Mouse (Mus musculus): ENCODE data around the gene Fam161a. TPM values are rescaled to one million over a fixed set of nuclear protein-coding genes. Genes with fewer than 3 reads are reported as not detected.

Fam161a gene
- polyA plus RNA-seq (2011; ENCODE audit: insufficient read length, low read depth, missing spikeins) = 3.0 and 4.2 TPM in 2 replicates

GRCm38 (mm10) chr11:23007481-23008180, at the start of gene Fam161a:
Gene Fam161a (plus strand): TSS chr11:23007531.
- Histone ChIP-seq H3K4me1 (ENCODE audit: control insufficient read depth, insufficient read depth, low read length) (no peaks in the 10 kb centered on the region; the same call in 1 of the 2 replicates), H3K4me3 (ENCODE audit: insufficient read depth, low read length) (peak within 1 kb of the TSS; percentile 77), H3K27ac (ENCODE audit: insufficient read depth, low read length) (peak within 1 kb of the TSS; percentile 82)
- TF ChIP-seq POLR2A (IDR thresholded peaks at IDR 0.05; ENCODE audit: low read depth, low read length) (peak; percentile 65; the same call in 1 of the 2 replicates), CTCF (IDR thresholded peaks at IDR 0.05; ENCODE audit: borderline replicate concordance, insufficient read depth, low read length) (no peak)

- no peak overlapping the region for H3K4me3 ChIP-seq (ENCODE audit: insufficient read depth, low read length)
- no peak overlapping the region for H3K27ac ChIP-seq (ENCODE audit: insufficient read depth, low read length)
- H3K4me1 ChIP-seq (ENCODE audit: control insufficient read depth, insufficient read depth, low read length) = no peaks in the 10 kb centered on the region
- TF ChIP-seq POLR2A (IDR thresholded peaks at IDR 0.05; ENCODE audit: low read depth, low read length) (no peak), CTCF (IDR thresholded peaks at IDR 0.05; ENCODE audit: borderline replicate concordance, insufficient read depth, low read length) (no peak)
Measured at GRCm38 (mm10) chr11:22957791-22958374, 49.4 kb upstream of the Fam161a start.

GRCm38 (mm10) chr11:22962101-22962500, 45.2 kb upstream of the Fam161a start:
- H3K4me1 ChIP-seq (ENCODE audit: control insufficient read depth, insufficient read depth, low read length) = peaks cover 4% of the 10 kb centered on the region
- no peak for TF ChIP-seq CTCF (IDR thresholded peaks at IDR 0.05; ENCODE audit: borderline replicate concordance, insufficient read depth, low read length)
- no peak for TF ChIP-seq POLR2A (IDR thresholded peaks at IDR 0.05; ENCODE audit: low read depth, low read length)
- no peak overlapping the region for H3K27ac ChIP-seq (ENCODE audit: insufficient read depth, low read length)
- H3K4me3 ChIP-seq (ENCODE audit: insufficient read depth, low read length) = no peak overlapping the region

- TF ChIP-seq POLR2A (IDR thresholded peaks at IDR 0.05; ENCODE audit: low read depth, low read length) (no peak), CTCF (IDR thresholded peaks at IDR 0.05; ENCODE audit: borderline replicate concordance, insufficient read depth, low read length) (no peak)
- Histone ChIP-seq H3K4me3 (ENCODE audit: insufficient read depth, low read length) (no peak overlapping the region), H3K4me1 (ENCODE audit: control insufficient read depth, insufficient read depth, low read length) (peaks cover 4% of the 10 kb centered on the region), H3K27ac (ENCODE audit: insufficient read depth, low read length) (no peak overlapping the region)
Measured at GRCm38 (mm10) chr11:22964401-22964800, 42.9 kb upstream of the Fam161a start.

GRCm38 (mm10) chr11:22965503-22965902, 41.8 kb upstream of the Fam161a start:
- no peak overlapping the region for H3K4me3 ChIP-seq (ENCODE audit: insufficient read depth, low read length)
- TF ChIP-seq POLR2A (IDR thresholded peaks at IDR 0.05; ENCODE audit: low read depth, low read length) = no peak
- TF ChIP-seq CTCF (IDR thresholded peaks at IDR 0.05; ENCODE audit: borderline replicate concordance, insufficient read depth, low read length) = no peak
- H3K27ac ChIP-seq (ENCODE audit: insufficient read depth, low read length) = no peak overlapping the region
- peaks cover 4% of the 10 kb centered on the region for H3K4me1 ChIP-seq (ENCODE audit: control insufficient read depth, insufficient read depth, low read length)

- TF ChIP-seq POLR2A (IDR thresholded peaks at IDR 0.05; ENCODE audit: low read depth, low read length) (no peak), CTCF (IDR thresholded peaks at IDR 0.05; ENCODE audit: borderline replicate concordance, insufficient read depth, low read length) (no peak)
- Histone ChIP-seq H3K4me3 (ENCODE audit: insufficient read depth, low read length) (no peak overlapping the region), H3K27ac (ENCODE audit: insufficient read depth, low read length) (no peak overlapping the region), H3K4me1 (ENCODE audit: control insufficient read depth, insufficient read depth, low read length) (peaks cover 2% of the 10 kb centered on the region)
Measured at GRCm38 (mm10) chr11:22969486-22969885, 37.8 kb upstream of the Fam161a start.

- TF ChIP-seq POLR2A (IDR thresholded peaks at IDR 0.05; ENCODE audit: low read depth, low read length) (no peak), CTCF (IDR thresholded peaks at IDR 0.05; ENCODE audit: borderline replicate concordance, insufficient read depth, low read length) (no peak)
- Histone ChIP-seq H3K27ac (ENCODE audit: insufficient read depth, low read length) (no peak overlapping the region), H3K4me1 (ENCODE audit: control insufficient read depth, insufficient read depth, low read length) (no peaks in the 10 kb centered on the region), H3K4me3 (ENCODE audit: insufficient read depth, low read length) (no peak overlapping the region)
Measured at GRCm38 (mm10) chr11:22970546-22970945, 36.8 kb upstream of the Fam161a start.

GRCm38 (mm10) chr11:22971835-22972709, 35.3 kb upstream of the Fam161a start, which contains the start of gene Zrsr1:
Gene Zrsr1 (plus strand): TSS chr11:22972005.
- TF ChIP-seq CTCF (IDR thresholded peaks at IDR 0.05; ENCODE audit: borderline replicate concordance, insufficient read depth, low read length) (no peak), POLR2A (IDR thresholded peaks at IDR 0.05; ENCODE audit: low read depth, low read length) (peak; percentile 89)
- Histone ChIP-seq H3K4me1 (ENCODE audit: control insufficient read depth, insufficient read depth, low read length) (no peaks in the 10 kb centered on the region), H3K27ac (ENCODE audit: insufficient read depth, low read length) (peak within 1 kb of the TSS; percentile 53; the same call in 1 of the 2 replicates), H3K4me3 (ENCODE audit: insufficient read depth, low read length) (peak within 1 kb of the TSS; percentile 48)

GRCm38 (mm10) chr11:22972746-22973526, 34.4 kb upstream of the Fam161a start:
- Histone ChIP-seq H3K27ac (ENCODE audit: insufficient read depth, low read length) (peak overlapping the region; percentile 53), H3K4me1 (ENCODE audit: control insufficient read depth, insufficient read depth, low read length) (no peaks in the 10 kb centered on the region), H3K4me3 (ENCODE audit: insufficient read depth, low read length) (peak overlapping the region; percentile 57)
- TF ChIP-seq CTCF (IDR thresholded peaks at IDR 0.05; ENCODE audit: borderline replicate concordance, insufficient read depth, low read length) (no peak), POLR2A (IDR thresholded peaks at IDR 0.05; ENCODE audit: low read depth, low read length) (peak; percentile 54)
